Mouse (Mus musculus) erythroblast, embryonic 14.5 days (primary cell): ENCODE results near the gene Vamp9. TPM values are rescaled to one million over a fixed set of nuclear protein-coding genes. Genes with fewer than 3 reads are reported as not detected.

Source experiments
- H3K27me3 ChIP-seq: 2 replicates; pipeline ENCODE4 v1.6.1; 2012; ENCODE audit warnings: inconsistent platforms; ENCODE audit not compliant: control insufficient read depth
- H3K36me3 ChIP-seq: 2 replicates; pipeline ENCODE4 v1.6.1; 2012; ENCODE audit warnings: mild to moderate bottlenecking, inconsistent platforms; ENCODE audit not compliant: control insufficient read depth
- H3K4me1 ChIP-seq: 2 replicates; pipeline ENCODE4 v1.6.1; 2012; ENCODE audit warnings: inconsistent platforms; ENCODE audit not compliant: control insufficient read depth
- H3K4me3 ChIP-seq: replicated peaks from 2 replicates; pipeline ENCODE3; 2012; ENCODE audit warnings: moderate library complexity, mild to moderate bottlenecking, inconsistent platforms
- H3K9me3 ChIP-seq: 2 replicates; pipeline ENCODE4 v1.6.1; 2012; ENCODE audit warnings: low read length, inconsistent platforms, mixed read lengths; ENCODE audit not compliant: control insufficient read depth
- GATA1 ChIP-seq: IDR thresholded peaks from 2 replicates; pipeline ENCODE4 v1.6.1; 2012; ENCODE audit warnings: low read length, inconsistent platforms, mixed read lengths
- TAL1 ChIP-seq: IDR thresholded peaks from 3 replicates; pipeline ENCODE4 v1.6.1; 2012; ENCODE audit warnings: low read length, inconsistent platforms, mixed read lengths
- polyA plus RNA-seq: library from polyadenylated mRNA; stranded (reverse); fragments of >175 nt; gene quantifications from 2 replicates; pipeline ENCODE4 v1.2.3, GENCODE M21; 2012

Vamp9 gene
- polyA plus RNA-seq, 1 experiment, result not detected

- TF ChIP-seq TAL1 (no peak), GATA1 (no peak)
- H3K27me3 ChIP-seq, result no peaks in the 10 kb centered on the region; the same call in 1 of the 2 replicates
- H3K4me3 ChIP-seq, result no peak overlapping the region
- H3K36me3 ChIP-seq, result no peaks in the 10 kb centered on the region
- no peaks in the 10 kb centered on the region; the same call in 1 of the 2 replicates for H3K9me3 ChIP-seq
- no peaks in the 10 kb centered on the region for H3K4me1 ChIP-seq
Measured at GRCm38 (mm10) chr5:99927951-99928350, 21.9 kb downstream of the Vamp9 start.

- Histone ChIP-seq H3K36me3 (no peaks in the 10 kb centered on the region), H3K9me3 (no peaks in the 10 kb centered on the region), H3K4me3 (no peak overlapping the region), H3K4me1 (no peaks in the 10 kb centered on the region), H3K27me3 (no peaks in the 10 kb centered on the region)
- TF ChIP-seq TAL1 (no peak), GATA1 (no peak)
Measured at GRCm38 (mm10) chr5:99931910-99932309, 25.9 kb downstream of the Vamp9 start.

- Histone ChIP-seq H3K9me3 (peaks cover 5% of the 10 kb centered on the region), H3K4me1 (no peaks in the 10 kb centered on the region), H3K27me3 (no peaks in the 10 kb centered on the region), H3K36me3 (no peaks in the 10 kb centered on the region), H3K4me3 (no peak overlapping the region)
- TF ChIP-seq TAL1 (no peak), GATA1 (no peak)
Measured at GRCm38 (mm10) chr5:99939440-99939839, 33.4 kb downstream of the Vamp9 start.

- TF ChIP-seq GATA1 (no peak), TAL1 (no peak)
Measured at GRCm38 (mm10) chr5:99941273-99941672, 35.2 kb downstream of the Vamp9 start.

GRCm38 (mm10) chr5:99941776-99942502, 35.9 kb downstream of the Vamp9 start:
- Histone ChIP-seq H3K36me3 (no peaks in the 10 kb centered on the region; the same call in 1 of the 2 replicates), H3K9me3 (peaks cover 21% of the 10 kb centered on the region), H3K4me1 (no peaks in the 10 kb centered on the region), H3K4me3 (no peak overlapping the region), H3K27me3 (no peaks in the 10 kb centered on the region)
- no peak for TF ChIP-seq GATA1
- TF ChIP-seq TAL1, result no peak

More at GRCm38 (mm10) chr5:99941273-99941672, 35.2 kb downstream of the Vamp9 start:
- no peaks in the 10 kb centered on the region for H3K4me1 ChIP-seq
- no peak overlapping the region for H3K4me3 ChIP-seq
- no peaks in the 10 kb centered on the region; the same call in 1 of the 2 replicates for H3K36me3 ChIP-seq
- no peaks in the 10 kb centered on the region for H3K27me3 ChIP-seq
- peaks cover 21% of the 10 kb centered on the region for H3K9me3 ChIP-seq

- Histone ChIP-seq H3K9me3 (no peaks in the 10 kb centered on the region), H3K4me3 (no peak overlapping the region), H3K4me1 (no peaks in the 10 kb centered on the region), H3K36me3 (peaks cover 70% of the 10 kb centered on the region), H3K27me3 (no peaks in the 10 kb centered on the region)
- TF ChIP-seq TAL1 (no peak), GATA1 (no peak)
Measured at GRCm38 (mm10) chr5:99952513-99952912, 46.5 kb downstream of the Vamp9 start.

GRCm38 (mm10) chr5:99953883-99954282, 47.8 kb downstream of the Vamp9 start:
- Histone ChIP-seq H3K27me3 (no peaks in the 10 kb centered on the region), H3K4me1 (no peaks in the 10 kb centered on the region), H3K4me3 (no peak overlapping the region), H3K36me3 (peaks cover 83% of the 10 kb centered on the region), H3K9me3 (no peaks in the 10 kb centered on the region)
- TF ChIP-seq GATA1, result no peak

- H3K4me3 ChIP-seq, result no peak overlapping the region
- TF ChIP-seq GATA1 (no peak), TAL1 (no peak)
- no peaks in the 10 kb centered on the region for H3K27me3 ChIP-seq
- no peaks in the 10 kb centered on the region for H3K4me1 ChIP-seq
- H3K36me3 ChIP-seq, result peaks cover 96% of the 10 kb centered on the region
- H3K9me3 ChIP-seq, result no peaks in the 10 kb centered on the region
Measured at GRCm38 (mm10) chr5:99958666-99959065, 52.6 kb downstream of the Vamp9 start.

- Histone ChIP-seq H3K4me3 (no peak overlapping the region), H3K36me3 (peaks cover 98% of the 10 kb centered on the region), H3K9me3 (no peaks in the 10 kb centered on the region), H3K27me3 (no peaks in the 10 kb centered on the region), H3K4me1 (no peaks in the 10 kb centered on the region)
- TF ChIP-seq TAL1 (no peak), GATA1 (no peak)
Measured at GRCm38 (mm10) chr5:99959236-99959936, 53.3 kb downstream of the Vamp9 start.
